Mouse (Mus musculus) retina, postnatal 7 days (tissue): ENCODE data around the gene Rnf227.
"Not testable (repeated sequence)": the region's sequence is repeated elsewhere in the genome, so short reads cannot be mapped to it uniquely, and the experiment has no call there.

ENCODE experiments used
- DNase-seq: peaks from one replicate; pipeline ENCODE4 v3.0.0-alpha.2; 2012; ENCODE audit warnings: low read depth, low spot score

The Rnf227 gene

GRCm38 (mm10) chr11:69340161-69341131 is at the start of gene Rnf227:
Gene Rnf227 (plus strand): TSS chr11:69340461.
- peak; percentile 74 for DNase-seq

DNA sequence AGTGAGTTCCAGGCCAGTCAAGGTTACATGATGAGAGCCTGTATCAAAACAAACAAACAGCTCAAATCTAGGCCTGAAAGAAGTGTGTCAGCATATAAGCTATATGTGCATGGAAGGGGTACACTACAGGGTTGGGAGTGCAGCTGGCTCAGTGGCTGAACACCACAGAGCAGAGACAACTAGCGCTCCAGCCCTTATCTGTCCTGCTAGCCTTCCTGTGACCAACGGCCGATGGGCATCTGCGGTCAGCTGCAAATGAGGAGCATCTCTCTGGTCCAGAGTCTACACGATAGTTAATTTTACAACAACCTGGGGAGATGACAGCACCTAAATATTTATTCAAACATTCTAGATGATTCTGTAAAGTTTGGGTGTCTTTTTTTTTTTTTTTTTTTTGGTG is 49.1 kb upstream of the Rnf227 start:
- DNase-seq = no peak

- no peak for DNase-seq
Observed at GRCm38 (mm10) chr11:69295286-69295685, 45.0 kb upstream of the Rnf227 start.

- no peak for DNase-seq
Observed at GRCm38 (mm10) chr11:69297799-69298198, 42.5 kb upstream of the Rnf227 start.

GRCm38 (mm10) chr11:69298231-69298630 is 42.0 kb upstream of the Rnf227 start:
- DNase-seq = no peak

DNA sequence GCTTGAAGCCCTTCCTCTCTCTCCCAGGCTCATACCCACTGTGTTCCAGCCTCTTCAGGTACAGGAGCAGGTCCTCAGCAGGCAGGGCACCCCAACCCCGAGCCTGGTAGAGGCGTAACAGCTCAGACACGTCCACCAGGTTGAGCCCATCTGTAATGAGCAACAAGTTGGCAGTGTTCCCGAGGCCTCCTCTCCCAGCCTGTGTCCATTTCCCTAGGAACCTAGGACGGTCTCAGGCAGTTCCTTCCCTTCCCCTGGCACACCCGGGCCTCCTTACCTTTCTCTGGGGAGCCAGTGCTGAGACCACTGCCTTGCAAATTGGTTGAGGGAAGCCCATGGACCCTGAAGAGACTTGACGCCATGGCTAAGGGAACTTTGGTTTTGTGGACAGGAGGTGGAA is 37.4 kb upstream of the Rnf227 start:
- DNase-seq = no peak

DNA sequence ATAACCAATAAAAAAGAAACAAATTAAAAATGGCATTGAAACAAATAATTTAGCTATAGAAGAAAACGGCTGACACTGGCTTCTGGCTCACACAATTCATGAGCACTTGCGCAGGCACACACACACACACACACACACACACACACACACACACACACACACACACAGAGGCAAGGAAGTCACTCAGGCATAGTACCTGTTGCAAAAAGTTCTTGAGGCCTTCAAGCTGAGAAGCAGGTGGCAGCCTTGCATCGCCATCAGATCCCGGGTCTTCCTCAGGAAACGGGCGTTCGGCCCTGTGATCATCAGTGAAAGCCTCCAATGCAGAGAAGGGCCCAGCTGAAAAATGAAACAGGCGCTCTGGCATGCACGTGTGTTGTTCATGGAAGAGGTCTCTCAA is 35.0 kb upstream of the Rnf227 start:
- no peak for DNase-seq

DNA sequence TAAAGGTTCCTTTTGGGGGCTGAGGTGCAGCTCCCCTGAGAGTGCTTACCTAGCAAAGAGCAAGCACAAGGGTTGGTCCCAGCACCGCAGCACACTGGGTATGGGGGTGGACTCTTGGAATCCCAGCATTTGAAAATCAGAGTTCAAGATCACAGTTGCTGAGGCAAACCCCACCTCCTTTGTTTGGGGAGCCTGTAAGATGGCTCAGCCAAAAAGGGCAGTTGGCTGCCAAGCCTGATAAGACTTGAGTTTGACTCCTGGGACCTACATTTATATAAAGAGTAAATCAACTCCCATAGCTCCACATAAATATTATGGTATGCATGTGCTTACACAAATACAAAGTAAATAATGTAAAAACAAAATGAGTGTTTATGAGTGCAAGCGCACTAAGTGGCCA is 34.2 kb upstream of the Rnf227 start:
- no peak for DNase-seq

- DNase-seq = peak; percentile 53
Observed at GRCm38 (mm10) chr11:69311266-69311665, 29.0 kb upstream of the Rnf227 start.

DNA sequence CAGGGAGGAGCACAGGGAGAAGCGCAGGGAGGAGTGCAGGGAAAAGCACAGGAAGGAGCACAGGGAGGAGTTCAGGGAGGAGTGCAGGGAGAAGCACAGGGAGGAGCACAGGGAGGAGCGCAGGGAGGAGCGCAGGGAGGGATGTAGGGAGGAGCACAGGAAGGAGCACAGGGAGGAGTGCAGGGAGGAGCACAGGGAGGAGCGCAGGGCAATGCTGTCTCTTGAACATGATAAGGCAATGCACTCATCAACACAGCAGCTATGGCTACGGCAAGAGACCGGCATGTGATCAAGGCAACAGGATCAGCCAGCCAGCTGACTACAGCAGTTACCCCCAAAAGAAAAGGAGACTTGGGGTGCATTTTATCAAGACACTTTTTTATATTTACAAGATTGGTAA is 23.9 kb upstream of the Rnf227 start:
- no peak for DNase-seq

DNA sequence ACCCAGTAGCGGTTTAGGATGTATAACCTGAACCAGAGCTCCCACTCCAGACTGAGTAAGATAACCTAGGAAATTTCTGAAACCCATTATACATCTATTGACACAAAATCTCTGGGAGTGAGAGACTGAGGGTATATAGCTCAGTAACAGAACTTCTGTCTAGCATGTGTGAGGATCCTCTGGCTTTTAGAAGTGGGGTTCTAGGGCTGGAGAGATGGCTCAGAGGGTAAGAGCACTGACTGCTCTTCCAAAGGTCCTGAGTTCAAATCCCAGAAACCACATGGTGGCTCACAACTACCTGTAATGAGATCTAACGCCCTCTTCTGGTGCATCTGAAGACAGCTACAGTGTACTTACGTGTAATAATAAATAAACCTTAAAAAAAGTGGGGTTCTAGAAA is 22.3 kb upstream of the Rnf227 start:
- not testable (repeated sequence) for DNase-seq

DNA sequence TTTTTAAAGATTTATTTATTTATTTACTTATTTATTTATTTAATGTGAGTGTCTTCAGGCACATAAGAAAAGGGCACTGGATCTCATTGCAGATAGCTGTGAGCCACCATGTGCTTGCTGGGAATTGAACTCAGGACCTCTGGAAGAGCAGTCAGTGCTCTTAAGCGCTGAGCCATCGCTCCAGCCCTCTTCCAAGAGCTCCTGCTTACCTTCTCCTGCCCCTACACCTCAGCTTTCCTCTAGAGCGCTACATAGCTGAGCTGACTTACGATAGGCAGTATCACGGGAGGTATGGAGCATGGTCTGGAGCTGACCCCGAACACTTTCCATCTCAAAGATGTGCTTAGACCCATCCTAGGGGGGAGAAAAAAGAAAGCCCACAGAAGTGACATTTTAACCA is 18.7 kb upstream of the Rnf227 start:
- no peak for DNase-seq

GRCm38 (mm10) chr11:69322010-69322409 is 18.3 kb upstream of the Rnf227 start:
- DNase-seq = no peak

DNA sequence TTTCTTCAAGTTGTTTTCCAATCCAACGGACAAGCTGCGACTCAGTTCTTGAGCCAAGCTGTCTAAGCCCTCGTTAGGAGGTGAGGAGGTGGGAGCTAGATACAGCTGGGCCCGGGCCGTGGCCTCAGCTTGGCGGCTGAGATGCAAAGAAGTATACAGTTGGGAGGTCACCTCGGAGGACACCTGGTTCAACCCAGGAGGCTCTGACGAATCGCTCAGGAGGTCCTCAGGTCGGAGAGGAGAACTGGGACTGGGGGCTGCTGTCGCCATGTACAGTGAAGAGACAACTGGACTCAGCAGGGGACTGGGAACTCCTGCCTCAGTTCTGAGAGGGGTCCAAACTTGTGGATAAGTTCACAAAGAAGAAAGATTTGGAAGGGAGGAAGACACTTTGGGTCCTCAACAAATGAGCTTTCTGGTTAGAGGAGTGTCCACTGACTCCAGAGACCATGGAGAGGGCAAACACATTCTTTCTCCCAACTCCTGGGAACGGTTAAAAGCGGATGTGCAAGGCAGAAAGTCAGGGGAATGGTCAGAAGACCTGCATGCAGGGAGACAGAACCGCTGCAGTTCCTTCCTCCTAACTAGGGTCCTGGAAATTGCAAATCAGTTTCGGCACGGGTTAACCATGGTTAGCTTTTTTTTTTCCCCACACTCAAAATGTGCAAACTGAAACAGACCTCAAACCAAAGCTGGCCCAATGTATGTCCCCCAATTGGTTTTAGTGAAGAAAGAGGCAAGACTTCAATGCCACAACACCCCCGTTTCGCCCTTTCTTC is 17.4 kb upstream of the Rnf227 start:
- no peak for DNase-seq

DNA sequence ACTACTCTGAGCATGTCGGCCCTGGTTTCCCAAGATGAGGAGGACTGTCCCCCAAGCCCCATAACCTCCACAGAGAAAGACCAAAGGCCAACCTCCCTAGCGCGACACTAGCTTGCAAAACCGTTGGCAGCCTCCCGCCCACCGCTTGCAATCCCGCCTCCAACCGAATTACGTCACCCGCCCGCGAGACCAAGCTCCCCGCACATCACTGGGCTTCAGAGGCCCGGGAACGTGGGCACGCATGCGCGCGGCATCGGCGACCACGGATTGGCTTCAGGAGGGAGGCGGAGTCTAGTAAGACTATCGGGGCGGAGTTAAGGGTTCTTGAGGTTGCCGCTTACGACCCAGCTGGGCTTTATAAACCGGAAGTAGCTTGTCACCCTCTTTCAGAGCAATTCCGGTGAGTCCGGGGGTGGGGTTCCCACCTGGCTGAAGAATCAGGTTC is 16.6 kb upstream of the Rnf227 start, which contains the start of the genes Cntrob and Trappc1:
Cntrob (minus strand) TSS at position 109 of the 445 bp plus-strand sequence.
Trappc1 (plus strand) TSS at position 314 of the 445 bp plus-strand sequence.
- DNase-seq = peak; percentile 97

- no peak for DNase-seq
Observed at GRCm38 (mm10) chr11:69324749-69325148, 15.5 kb upstream of the Rnf227 start.

DNA sequence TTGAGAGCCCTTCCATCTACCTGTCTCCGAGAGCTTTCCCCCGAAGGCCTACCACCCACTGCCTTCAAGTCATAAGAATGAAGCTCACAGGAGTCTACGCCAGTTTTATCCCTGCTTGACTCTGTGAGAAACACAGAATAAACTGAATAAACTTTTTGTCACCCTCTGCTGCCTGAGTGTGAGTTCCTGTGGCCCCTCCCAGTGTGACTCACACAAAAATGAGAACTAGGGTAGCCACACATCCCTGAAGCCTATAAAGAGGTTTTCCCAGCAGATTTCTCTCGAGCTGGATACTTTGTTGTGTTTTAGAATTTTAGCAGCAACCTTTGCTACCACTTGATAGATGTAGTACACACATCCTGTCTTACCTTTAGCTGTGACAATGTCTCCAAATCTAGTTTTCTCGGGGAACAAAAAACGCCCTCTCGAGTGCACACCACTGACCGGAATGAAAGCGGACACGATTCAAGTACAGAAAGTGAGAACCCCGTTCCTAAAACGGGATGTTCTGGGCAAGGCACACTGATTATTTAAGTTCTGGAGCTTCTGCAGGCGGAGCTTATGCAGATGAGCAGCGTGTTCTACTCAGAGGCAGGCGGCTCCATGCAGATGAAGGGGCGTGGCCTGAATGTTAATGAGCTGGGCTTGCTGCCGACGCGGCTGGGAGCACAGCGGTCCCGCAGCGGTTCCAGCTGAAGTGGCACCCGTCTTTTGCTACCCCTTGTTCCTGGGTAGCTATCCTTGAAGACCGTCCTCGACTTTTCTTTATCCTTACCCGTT is 14.4 kb upstream of the Rnf227 start, which contains the start of gene Kcnab3:
Kcnab3 (plus strand) TSS at position 631 of the 780 bp plus-strand sequence.
- DNase-seq = peak; percentile 73

GRCm38 (mm10) chr11:69326408-69327156 is 13.7 kb upstream of the Rnf227 start:
- no peak for DNase-seq

GRCm38 (mm10) chr11:69327157-69327442 is 13.2 kb upstream of the Rnf227 start:
- no peak for DNase-seq

DNA sequence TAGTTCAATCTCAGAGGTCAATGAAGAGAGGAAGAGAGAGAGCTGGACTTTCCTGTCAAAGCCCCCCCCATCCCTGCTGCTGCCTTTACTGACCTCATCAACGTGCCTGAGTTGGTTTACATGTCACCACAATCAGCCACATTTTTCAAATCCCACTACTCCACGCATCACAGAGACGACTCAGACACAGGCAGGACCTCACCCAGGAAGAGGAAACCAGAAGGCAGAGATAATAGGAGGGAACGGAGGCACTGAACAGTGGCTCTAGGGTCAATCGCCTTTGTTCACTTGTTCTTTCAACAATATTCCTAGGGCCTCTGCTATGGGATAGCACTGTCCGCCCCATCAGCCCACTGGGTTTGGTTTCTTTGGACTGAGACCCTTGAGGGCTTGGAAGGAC is 12.6 kb upstream of the Rnf227 start:
- DNase-seq = no peak

GRCm38 (mm10) chr11:69328517-69328916 is 11.7 kb upstream of the Rnf227 start:
- DNase-seq = no peak
